Mouse (Mus musculus) spleen, adult 18-20 months (tissue): ENCODE data around the gene Cfap69.
"Not testable (repeated sequence)": the region's sequence is repeated elsewhere in the genome, so short reads cannot be mapped to it uniquely, and the experiment has no call there.

Experiments
- DNase-seq, 2 experiments: peaks; one replicate each; pipeline ENCODE4 v3.0.0; 2022; ENCODE audit warnings: mixed read lengths in 2 of 2

The Cfap69 gene

DNA sequence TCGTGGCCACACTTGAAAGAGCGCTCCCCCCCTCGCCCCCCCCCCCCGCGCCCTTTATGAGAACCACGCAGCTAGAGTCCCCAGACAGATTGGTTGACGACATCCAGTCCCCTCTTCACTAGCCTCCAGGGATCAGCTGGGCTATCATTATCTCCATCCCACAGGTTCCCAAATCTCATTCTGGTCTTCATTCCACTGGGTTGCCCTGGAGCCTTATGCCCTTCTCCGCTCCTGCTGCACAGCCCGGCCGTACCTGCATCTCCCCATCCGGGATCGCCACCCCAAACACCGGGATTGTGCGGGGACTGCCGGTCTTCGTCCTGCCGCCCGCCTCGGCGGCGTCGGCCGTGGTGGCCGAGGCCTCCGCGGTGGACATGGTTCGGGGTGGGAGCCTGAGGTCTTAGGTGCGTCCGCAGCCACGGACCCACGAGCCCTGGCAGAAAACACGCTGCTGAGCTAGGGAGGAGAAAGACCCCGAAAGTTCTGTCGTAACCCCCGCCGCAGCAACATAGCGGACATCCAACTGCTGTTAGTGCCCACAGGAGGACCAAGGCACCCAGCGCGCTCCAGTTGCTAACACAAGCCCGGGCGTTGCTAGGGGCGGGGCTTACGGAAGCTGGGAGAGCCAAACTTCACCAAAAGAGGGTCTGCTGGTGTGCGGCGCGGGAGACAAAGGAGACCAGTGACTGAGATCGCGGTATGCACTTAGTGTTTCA lies at the start of gene Cfap69:
Gene Cfap69 (minus strand): TSS at position 585 of the 716 bp plus-strand sequence.
- DNase-seq: peak in 1 of 2 experiments; percentile 13

DNA sequence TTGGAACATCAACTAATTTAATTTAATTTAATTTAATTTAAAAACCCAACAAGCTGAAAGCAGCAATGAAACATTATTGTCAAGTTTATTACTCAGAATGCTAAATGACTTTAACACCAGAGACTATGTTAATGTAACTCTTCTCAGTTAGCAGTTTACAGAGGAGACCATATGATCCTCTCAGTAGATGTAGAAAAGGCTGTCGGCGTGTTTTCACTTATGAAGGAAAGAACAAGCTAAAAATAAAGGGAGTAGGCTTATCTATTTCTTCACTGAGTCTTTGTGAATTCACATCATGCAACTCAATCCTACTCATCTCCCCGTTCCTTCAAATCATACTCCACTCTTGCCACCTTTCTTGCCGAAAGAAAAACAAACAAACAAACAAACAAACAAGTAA lies 47.0 kb upstream of the Cfap69 start:
- DNase-seq: no peak

DNA sequence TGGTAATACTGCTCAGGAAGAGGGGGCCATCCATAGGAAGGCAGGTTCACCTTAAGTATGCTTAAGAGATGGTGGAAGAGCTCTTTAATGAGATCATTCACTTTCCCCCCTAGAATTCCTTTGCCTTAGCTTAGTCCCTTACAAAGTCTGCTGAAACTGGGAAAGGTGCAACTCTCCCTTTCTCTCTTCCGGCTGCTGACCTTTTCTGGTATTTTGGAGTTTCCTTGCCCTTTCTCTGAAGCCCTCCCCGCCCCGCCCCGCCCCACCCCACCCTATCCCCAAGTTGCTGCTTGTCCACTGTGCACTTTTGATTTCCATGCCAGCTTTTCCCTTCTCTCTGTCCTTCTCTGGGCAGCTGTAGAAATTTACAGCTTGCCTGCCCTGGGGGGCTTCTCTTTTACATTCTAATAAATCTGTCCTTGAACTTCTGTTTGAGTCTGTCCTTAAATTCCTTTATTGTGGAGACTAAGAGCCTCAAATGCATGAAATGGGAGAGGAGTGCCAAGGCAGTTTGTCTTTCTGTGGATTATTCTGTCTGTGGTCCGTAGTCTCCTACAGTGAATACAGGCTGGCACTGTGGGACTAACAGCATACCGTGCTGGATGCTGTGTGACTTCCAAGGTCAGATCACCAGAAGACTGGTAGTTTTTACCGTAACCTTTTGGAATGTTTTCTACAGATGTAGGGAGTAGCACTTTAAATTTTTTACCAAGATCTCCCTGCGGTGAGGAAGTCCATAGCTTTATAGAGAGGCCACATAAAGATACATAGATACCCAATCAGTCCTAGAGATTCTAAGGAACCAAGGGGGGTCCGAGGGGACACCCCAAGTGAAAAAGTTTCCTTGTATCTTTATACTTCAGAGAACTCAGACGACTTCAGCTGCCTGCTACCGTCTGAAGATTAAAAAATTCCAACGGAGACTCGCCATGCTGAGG lies 43.6 kb upstream of the Cfap69 start:
- DNase-seq: no peak

DNA sequence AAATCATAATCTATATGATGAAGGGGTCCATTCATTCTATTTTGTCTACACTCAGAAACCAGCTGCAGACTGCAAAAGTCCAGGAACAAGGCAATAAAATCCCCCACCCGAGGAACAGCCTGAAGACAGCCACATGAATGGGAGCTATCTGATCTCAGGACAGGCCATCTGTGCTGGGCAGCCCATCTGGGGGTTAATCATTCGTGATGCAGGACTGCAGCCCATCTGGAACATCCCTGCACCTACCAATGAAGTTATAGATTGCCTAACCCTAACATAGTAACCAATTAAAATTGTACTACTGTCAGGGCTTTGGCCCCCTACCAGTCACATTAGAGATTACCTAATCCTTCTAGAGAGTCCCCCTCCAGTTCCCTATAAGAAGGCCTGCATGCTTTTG lies 41.0 kb upstream of the Cfap69 start:
- no peak for DNase-seq

DNA sequence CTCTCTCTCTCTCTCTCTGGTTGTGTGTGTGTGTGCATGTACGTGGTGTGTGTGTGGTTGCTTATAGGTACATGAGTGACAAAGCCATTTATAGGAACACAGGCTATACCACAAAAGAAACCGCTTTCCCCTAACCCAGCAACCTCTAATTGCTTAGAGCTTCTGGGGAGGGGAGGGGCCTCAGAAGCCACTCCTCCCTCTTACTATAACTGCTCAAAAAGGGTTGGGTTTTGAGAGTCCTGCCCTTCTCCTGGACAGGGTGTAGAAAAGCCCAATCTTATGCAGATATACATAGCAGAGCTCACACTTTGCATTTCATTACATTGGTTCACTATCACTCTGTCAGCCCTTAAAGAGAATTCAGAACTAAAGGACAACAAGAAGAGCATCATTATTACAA lies 36.3 kb upstream of the Cfap69 start:
- no peak for DNase-seq

DNA sequence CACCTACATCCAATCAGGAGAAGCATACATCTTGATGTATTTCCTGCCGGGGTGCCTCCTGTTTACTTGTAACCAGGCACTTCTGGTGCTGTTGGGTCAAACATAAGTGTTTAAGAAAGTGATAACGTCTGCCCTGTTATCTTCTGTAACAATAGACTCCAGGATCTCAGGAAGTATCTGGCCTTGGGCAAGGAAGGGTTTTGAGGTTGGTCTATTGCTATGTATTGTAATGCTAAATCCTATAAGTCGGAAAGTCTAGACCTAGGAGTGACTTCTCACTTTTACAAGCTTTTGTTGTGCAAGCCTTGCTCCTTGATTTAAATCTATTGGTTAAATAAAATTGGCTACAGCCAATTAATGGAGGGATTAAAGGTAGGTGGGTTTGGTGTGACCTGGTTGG lies 34.8 kb upstream of the Cfap69 start:
- DNase-seq: no peak

DNA sequence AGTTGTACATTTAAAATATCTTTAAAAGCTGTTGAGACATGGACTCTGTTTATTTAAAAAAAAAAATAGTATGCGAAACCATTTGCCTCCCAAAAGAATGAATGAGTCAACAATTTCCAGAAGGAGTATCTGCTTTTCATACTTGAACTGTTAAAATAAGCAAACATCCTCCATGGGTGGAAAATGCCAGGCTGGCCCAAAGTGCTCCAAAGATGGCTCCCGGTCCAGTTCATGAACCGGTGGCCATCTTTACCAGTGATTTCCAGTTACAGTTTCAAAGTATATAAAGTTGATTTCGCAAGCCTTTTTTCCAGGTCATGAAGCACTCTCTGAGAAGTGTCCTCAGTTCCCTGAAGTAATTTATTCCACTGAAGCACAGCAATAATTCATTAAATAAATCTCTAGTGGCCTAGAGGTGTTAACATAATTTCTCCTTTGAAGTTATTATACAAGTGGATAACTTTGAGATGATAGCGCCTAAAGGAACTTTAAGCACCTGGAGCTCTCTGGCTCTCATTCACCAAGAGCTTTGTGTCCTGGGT lies 31.4 kb upstream of the Cfap69 start:
- DNase-seq: no peak

DNA sequence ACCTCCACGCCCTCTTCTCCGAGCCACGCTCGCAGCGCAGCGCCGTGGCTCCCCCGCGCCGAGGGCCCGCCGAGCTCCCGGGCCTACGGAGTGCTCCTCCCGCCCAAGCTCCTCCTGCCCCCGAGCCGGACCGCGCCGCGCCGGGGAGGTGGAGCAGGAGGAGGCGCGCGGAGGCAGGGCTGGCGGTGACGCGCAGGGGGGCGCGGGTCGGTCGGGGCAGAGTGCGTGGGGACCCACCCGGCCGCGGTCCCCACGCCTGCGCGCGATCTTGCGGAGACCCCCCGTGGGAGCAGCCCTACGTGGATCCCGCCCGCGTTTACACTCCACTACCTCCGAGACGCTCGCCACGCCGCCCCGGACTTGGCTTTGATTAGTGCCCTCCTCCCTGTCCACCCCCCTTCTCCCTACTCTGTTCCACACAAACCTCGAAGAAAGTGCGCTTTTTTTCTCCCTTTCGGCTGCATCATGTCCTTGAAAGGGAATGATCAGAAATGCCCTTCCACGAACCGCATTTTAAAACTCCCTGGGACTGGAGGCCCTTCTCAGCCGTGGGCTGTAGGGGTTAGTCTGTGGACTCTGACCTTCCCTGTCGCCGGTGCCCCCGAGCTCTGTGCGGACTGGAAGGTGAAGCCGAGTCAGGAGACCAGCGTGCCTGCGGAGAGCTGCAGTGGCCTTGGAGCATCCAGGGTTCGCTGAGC lies 30.1 kb upstream of the Cfap69 start, which contains the start of gene Steap2:
Gene Steap2 (minus strand): TSS at position 623 of the 698 bp plus-strand sequence.
- no peak for DNase-seq

DNA sequence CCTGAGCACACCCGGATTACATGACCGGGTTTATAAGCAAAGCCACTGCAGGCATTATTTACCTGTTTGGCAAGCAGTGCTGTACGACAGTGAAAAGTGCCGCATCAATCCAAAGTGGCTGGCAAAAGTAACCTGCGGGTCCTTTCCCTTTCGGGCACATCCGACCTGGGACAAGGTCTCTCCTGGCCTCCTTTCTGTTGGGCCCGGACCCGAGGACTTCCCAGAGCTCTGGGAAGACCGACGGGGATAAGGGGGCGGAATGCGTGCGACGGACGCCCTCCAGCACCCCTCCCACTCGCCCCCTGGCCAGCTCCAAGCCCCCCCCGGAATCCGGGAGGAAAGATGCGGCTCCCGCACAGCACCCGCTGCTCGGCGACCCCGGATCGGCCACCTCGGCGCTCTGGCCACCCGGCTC lies 29.5 kb upstream of the Cfap69 start:
- no peak for DNase-seq

DNA sequence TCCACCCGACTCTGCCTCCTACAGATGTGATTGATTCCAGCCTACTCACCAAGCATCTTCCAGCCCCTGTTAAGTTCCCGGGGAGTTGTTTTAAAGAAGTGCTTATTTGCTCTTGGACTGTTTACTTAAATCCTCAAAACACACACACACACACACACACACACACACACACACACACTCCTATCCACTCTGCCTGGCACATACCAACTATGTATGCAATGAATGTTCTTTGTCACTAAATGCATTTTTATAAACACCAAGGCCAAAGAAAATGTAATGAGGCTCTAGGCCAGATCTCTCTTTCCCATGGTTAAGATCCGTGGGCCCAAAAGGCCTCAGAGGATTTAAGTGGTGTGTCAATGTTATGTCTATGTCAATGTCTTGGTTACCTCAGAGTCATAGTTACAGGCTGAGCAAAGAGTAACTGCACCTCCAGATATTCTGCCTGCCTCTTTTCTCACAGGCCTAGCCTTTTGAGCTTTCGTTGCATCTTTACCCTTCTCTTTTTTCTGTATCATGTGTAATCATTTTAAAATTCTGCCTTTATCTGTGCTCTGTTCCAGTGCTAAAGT lies 28.2 kb upstream of the Cfap69 start:
- DNase-seq: no peak

DNA sequence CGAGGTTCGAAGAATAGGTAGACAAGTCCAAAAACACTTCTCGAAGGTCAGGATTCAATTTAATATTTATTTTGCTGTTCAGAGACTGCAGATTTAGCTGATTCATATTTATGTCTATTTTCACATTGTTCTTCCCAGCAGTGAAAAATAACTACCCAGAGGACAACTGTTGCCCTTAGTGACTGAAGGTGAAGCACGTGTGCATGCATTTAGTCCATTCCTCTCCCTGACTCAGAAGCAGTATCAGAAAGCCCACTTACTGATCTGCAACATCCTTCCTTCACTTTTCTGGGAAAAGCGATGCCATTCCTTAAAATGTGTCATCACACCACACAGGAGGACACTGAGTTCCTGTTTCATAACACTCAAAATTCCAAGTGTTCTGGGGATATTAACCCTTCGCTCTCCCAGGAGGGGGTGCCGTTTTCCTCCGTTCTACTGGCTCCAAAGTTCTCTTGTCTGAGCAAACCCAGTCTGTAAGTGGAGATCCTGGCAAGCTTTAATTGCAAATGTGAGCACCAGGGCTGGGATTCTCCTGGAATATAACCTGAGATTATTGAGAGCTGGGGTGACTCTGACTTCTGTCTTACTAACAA lies 25.0 kb upstream of the Cfap69 start:
- no peak for DNase-seq

DNA sequence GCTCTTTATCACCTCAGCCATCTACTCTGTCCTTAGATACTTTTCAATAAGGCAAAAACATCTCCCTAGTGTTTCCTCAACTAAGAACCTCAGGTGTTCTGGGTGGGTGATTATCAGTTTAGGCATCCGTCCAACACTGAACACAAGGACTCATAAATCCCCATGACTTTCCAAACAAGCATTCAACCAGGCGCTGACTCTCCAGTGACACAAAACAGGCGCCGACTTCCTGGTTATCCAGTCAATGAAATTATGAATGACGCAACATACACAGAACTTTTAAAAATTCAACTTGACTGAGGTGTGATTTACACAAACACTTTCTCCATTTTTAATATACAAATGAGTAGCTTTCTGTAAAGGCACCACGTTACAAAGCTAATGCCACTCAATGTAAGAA lies 24.2 kb upstream of the Cfap69 start:
- DNase-seq: no peak

DNA sequence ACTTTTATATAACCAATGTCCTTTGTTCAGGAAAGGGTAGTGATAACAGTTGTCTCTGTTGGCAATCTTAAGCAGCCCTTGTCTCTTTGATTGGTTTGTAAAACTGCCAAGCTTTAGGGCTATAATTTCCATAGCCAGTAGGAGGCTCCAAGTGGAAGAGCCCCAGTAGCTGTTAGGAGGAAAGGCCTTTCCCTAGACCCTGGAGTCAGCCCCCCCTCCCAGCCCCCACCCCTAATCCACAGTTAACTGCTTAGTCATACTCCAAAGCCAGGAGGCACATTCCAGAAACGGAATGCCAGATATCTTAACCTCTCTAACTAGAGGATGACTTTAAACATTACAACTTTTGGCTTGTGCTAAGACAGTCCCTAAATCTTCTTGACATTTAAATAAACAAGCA lies 22.9 kb upstream of the Cfap69 start:
- DNase-seq: no peak

DNA sequence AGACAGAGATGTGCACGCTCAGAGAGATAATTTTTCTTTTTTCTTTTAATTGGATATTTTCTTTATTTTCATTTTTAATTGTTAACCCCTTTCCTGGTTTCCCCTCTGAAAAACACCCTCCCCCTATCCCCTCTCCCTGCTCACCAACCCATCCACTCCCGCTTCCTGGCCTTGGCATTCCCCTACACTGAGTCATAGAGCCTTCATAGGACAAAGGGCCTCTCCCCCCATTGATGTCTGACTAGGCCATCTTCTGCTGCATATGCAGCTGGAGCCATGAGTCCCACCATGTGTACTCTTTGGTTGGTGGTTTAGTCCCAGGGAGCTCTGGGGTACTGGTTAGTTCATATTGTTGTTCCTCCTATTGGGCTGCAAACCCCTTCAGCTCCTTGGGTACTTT lies 20.9 kb upstream of the Cfap69 start:
- DNase-seq: not testable (repeated sequence)

DNA sequence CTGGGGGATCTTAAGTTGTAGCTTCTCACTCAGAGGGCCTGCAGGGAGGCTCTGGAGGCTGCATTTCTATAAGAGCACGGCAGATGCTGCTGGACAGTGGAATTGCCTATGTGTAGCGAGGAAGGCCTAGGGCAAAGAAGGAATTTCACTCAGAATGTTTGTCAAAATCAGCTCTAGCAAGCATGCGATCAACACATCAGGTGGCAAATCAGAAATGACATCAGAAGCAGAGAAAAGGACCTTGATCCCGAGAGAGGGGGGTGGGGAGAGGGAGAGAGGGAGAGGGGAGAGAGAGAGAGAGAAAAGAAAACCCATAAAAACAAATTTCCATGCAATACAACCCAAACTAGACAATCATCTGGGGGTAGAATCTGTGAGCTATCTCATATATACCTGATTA lies 19.3 kb upstream of the Cfap69 start:
- no peak for DNase-seq

DNA sequence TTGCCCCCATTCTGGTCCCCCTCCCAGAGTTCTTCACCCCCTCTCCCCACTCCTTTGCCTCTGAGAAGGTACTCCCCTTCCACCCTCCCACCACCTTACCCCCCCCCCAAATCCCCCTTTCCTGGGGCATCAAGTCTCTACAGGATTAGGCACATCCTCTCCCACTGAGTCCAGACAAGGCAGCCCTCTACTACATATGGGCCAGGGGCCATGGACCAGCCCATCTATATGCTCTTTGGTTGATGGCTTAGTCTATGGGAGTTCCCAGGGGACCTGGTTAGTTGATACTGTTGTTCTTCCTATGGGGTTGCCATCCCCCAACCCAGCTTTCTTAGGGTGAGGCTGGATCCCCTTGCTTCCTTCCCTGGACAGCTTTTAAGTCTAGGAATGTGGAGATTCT lies 15.4 kb upstream of the Cfap69 start:
- DNase-seq: no peak

DNA sequence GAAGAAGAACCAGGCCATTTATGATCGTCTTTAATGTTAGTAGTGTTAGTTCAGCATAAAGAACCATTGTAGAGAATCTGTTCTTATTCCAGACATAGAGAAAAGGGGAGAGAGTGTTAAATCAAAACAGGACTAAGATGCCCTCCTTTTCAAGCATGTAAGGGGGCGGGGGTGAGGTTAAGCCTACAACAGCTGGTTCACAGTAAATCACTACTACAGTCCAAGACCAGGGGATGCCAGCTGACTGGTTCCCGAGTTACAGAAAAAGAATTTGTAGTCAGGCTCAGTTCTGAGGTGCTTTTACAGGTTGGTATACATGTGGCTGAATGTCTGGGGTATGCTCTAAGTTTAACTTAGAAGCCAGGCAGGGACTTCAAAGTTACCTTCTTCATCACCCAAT lies 12.0 kb upstream of the Cfap69 start:
- no peak for DNase-seq

DNA sequence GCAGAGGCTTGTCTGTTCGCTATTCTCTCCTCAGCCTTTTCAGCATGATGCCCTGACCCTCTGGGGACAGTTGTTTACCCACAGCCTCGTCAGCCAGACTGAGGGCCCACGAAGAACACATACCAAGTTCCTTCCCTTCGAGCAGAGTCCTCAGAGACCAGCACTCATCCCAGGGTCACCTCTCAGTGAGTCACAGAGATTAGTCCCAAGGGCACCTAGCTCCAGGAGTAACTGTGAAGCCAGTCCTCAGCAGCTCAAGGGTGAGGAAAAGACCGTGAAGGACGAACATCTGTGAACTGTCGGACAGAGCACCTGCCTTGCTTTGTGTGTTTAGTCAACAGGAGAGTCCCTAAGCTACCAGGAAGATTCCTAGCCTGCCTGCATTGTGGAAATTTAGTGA lies 4.9 kb upstream of the Cfap69 start:
- DNase-seq: no peak

DNA sequence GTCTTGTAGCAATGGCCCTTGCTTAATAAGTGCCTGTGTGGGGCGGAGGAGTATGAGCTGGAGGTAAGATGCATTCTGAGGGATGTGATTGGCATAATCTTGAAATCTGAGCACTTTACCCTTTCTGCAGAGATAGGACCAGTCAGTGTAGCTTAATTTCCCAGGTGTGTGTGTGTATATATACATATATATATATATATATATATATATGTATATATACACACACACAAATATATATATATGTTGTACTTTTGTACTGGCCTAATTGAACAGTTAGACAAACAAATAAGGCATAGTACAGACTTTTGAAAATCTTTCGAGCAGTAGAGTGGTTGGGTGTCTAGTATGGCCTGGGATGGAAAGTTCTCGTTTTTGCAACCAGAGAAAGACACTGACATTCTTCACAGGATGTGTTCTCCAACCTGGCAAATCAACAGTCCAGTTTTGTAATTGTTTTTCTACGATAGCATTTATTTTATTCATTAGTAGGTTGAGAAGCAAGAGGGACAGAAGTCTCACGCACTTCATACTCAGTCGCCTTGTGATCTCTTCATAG lies 410 bp upstream of the Cfap69 start:
- DNase-seq: no peak

DNA sequence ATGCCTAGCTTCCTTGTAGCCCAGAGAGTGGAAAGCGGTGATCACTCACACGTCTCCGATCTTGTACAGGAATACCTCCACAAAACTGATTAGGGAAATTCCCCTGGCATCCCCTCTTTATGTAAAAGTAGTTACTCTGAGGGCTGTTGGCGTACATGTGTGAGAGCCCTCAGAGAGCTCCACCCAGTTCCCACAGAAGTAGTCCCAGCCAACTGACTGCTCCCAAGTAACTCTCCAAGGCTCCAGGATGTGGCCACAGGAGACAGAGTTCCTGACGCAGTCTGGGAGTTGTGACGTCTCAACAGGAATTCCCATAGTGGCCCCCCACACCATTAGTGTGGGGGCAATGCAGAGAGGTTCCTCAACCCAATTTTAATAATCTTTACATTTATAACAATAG lies 982 bp downstream of the Cfap69 start:
- DNase-seq: no peak

DNA sequence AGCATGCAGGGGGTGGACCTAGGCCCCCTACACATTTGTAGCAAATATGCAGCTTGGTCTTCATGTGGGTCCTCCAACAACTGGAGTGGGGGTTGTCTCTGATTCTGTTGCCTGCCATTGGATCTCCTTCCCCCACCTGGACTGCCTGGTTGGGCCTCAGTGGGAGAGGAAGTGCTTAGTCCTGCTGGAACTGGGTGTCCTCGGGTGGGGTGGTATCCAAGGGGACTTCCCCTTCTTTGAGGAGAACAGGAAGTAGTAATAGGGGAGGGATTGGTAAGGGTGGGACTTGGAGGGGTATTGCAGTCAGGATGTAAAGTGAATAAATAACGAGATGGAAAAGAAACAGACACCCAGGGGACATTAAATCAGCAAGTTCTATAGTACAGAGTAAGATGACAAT lies 5.4 kb downstream of the Cfap69 start:
- no peak for DNase-seq

DNA sequence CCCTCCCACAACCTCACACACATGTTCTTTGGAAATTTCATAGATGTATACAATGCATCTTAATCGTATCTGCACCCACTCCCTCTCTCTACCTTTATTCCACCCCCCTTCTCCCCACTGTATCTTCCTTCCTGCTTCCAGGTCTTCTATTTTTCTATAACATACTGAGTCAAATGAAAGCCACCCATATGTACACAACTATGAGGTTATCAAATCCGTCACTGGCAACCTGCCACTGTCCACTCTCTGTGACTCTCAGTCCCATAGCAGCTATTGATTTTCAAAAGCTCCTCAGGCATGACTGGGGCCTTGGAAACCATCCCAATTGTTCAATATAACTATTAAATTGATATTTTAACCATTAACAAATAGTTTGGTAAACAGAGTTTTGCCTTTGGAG lies 6.1 kb downstream of the Cfap69 start:
- no peak for DNase-seq
